Mouse (Mus musculus): ENCODE measurements around the gene Gm9922.

The Gm9922 gene

DNA sequence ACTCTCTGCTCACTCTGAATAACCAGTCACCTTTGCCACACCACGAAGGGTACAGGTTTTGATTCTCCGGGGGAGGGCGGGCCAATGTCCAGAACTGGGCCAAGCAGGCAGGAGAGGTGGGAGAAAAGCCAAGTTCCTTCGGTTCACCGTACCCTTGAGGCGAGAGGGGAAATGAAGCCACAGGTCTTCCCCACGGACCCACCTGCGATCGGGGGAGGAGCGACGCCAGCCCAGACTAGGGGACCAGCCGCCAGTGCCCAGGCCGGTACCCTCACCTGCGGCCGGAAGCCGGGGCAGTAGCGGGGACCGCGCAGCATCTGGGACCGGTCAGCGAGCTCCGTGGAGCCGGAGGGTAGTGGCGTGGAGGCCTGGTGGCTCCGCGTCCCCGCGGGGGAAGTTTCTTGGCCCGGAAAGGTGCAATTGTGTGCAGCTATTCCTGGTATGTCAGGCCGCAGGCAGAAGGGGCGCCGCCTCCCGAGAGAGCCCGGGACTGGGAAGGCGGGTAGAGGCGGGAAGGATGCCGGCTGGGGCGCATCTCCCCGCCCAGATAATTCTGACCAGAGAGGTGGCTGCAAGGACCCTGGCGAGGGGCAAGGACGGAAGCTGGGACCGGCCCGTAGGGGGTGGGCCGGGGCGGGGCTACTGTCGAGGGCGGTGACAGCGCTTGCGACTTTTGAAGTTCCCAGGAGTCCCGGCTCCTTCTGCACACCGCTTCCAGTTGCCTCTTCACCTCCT, at the start of gene Gm9922, which contains the start of gene Lmo7:
Gene Gm9922 (minus strand): TSS at position 578 of the 735 bp plus-strand sequence.
Gene Lmo7 (plus strand): TSS at position 721 of the 735 bp plus-strand sequence.
- peak; percentile 20 for DNase-seq (ENCODE audit: low read depth, low spot score)

DNA sequence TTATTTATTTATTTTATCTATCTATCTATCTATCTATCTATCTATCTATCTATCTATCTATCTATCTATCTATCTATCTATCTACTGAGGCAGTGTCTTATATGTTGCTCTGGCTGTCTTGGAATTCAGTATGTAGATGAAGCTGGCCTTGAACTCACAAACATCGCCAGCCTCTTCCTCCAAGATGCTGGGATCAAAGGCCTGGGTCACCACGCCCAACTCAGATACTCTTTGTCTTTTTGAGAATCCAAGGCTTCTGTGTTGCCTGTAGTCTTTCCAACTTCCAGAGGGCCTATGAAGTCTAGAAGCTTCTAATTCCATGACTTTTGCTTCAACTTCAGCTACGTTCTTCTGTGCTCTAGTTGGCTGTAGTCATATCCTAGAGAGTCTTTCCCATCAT, 48.8 kb upstream of the Gm9922 start:
- DNase-seq (ENCODE audit: low read depth, low spot score): no peak

GRCm38 (mm10) chr14:101777129-101777493, 47.5 kb upstream of the Gm9922 start:
- no peak for DNase-seq (ENCODE audit: low read depth, low spot score)

DNA sequence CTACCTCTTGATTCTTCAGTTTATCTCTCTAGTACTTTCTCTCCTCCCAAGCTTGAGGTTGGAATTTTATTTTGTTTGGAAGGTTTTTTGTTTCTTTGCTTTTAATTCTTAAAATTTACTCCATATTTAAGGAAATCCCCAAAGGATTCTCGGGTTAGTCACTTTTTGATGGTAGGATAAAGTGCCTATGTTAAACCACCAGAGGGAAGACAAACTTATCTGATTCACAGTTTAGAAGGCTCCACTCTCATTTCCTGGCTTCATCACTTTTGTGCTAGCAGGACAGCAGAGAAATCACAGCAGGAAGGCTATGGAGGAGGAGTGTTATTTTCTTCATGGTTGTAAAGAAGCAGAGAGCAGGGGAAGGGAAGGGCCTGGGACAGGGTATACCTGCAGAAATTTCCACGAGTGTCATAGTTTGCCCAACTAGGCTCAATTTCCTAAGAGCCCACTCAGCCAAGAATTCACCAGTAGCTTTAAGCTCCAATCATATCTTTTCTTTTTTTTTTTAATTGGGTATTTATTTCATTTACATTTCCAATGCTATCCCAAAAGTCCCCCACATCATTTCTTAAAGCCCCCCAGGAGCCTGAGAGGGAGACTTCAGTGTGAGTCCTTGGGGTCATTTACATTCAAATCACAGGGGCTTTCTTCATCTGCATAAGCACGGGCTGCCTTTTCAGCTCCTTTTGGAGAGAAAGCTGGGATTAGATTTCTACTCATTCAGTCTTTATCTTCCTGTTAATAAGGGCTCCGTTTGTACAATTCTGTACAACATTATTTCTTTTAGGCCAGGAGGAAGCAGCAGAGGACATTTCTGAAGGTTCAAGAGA, 46.9 kb upstream of the Gm9922 start:
- no peak for DNase-seq (ENCODE audit: low read depth, low spot score)

- DNase-seq (ENCODE audit: low read depth, low spot score): no peak
These were observed 45.0 kb upstream of the Gm9922 start for GRCm38 (mm10) chr14:101774631-101775030.

DNA sequence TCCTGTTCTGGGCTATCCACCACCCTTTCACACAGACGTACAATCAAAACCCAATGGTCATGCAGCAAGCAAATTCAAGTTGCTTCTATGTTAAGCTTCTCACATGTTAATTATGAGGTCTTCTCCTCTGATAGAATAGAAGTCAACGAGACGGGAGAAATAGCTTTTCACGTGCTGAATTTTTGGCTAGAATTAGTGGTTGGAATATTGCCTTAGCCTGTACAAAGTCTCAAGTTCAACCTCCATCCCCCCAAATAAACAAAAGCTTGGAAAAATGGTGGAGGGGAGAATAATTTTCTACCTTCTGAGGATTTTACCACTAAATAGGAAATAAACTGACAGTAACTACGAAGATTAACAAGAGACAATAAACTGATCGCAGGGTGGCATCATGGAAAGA, 42.1 kb upstream of the Gm9922 start:
- DNase-seq (ENCODE audit: low read depth, low spot score): no peak

DNA sequence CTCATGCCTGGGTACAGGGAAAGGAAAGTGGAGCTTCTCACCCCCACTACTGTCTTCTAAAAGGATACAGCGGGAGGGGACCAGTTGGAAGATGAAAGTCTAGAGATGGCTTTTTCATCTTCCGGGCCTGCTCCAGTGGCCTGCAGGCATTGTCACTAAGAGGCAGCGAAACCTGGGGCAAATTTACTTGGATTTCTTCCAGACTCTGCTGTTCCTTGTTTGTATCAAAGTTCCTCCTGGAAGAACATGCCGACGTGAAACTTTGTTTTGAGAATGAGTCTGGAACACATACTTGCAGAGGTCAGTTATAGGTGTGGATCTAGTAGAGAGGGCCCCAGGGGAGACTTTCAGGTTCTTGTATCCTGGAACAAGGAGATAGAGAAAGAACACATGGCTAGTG, 41.7 kb upstream of the Gm9922 start:
- no peak for DNase-seq (ENCODE audit: low read depth, low spot score)

- DNase-seq (ENCODE audit: low read depth, low spot score): no peak
These were observed 34.2 kb upstream of the Gm9922 start for GRCm38 (mm10) chr14:101763762-101764295.

DNA sequence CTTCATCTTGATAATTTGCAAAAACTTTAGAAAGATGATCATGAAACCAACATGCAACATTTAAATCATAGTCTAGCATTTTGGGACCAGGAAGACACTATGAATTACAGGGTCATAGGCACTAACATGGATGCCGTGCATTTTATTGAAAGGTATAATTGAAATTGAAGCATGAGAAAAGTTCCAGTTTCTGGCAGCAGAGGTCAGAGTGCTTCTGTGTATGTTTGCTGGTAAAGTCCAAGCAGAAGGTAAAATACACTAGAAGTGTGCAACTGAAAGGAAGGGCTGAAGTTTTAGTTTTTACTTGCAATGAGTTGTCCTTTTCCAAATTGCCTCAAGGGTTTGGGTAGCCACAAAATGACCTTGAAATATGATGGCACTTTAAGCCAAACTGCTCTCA, 32.7 kb upstream of the Gm9922 start:
- no peak for DNase-seq (ENCODE audit: low read depth, low spot score)

- DNase-seq (ENCODE audit: low read depth, low spot score): no peak
These were observed 25.8 kb upstream of the Gm9922 start for GRCm38 (mm10) chr14:101755425-101755824.

DNA sequence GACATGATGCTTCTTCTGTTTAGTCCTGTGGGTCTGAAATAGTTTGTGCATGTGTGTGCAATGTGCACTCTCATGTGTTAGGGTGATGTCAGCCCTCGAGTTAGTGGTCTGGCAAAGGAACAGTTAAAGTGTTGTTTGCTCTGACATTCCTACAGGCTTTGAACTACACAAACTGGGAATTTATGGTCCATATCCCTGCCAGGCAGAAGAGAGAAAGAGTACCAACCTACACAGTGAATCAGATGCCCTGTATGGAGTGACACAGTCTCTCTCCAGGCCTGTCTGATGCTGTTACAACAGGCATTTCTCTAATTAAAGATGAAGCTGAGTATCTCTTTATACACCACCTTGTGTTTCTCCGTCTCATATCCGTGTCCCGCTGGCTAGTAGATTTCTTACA, 21.3 kb upstream of the Gm9922 start:
- no peak for DNase-seq (ENCODE audit: low read depth, low spot score)

DNA sequence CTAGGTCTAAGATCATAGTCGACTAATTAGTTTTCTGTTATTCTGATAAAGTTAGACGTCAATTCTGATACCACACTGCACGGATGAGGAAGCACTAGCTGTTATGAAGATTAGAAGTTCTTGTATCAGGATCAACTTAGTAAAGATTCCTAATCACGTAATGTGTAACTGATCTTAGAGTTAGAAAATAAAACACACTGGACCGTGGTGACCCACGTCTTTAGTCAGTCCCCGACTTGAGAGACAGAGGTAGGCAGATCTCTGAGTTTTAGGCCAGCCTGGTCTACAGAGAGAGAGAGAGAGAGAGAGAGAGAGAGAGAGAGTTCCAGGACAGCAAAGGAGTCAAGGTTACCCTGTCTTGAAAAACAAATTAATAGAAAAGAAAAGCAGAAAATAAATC, 18.8 kb upstream of the Gm9922 start:
- DNase-seq (ENCODE audit: low read depth, low spot score): no peak

GRCm38 (mm10) chr14:101747811-101748210, 18.2 kb upstream of the Gm9922 start:
- DNase-seq (ENCODE audit: low read depth, low spot score): no peak

GRCm38 (mm10) chr14:101746635-101747034, 17.0 kb upstream of the Gm9922 start:
- no peak for DNase-seq (ENCODE audit: low read depth, low spot score)

- no peak for DNase-seq (ENCODE audit: low read depth, low spot score)
These were observed 7.9 kb upstream of the Gm9922 start for GRCm38 (mm10) chr14:101737501-101737900.

DNA sequence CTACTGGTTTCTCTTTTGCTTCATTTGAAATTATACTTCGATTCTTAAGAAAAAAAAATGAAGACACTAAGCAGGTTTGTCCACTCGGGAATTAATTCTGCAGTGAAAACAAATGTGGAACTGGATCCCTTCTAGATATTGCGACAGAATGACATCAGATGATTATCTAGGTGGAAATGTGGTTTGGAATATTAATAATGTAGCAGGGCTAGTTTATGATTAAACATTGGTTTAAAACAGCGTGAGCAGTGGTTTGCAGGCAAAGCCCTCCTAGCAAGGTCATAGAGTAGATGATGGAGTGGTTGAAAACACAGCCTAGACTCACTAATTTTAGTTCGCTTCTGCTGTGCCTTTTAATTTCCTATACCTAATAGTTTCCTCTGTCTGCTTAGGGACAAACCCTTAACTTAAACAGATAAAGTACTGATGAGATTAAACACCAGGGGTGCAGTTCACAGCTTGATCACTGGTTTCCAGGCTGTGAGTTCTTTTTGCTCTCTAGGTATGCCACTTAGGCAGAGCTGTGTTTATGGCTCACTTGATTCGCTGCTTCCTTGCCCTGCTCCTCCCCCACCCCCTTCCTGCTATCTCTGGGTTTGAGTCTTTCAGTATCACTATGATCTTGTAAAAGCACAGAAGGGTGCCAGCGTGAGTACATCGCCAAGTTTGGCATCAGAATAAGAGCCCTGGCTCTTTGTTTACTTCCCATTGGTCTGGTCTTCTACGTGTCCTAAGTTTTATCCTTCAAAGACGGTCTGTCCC, 4.1 kb upstream of the Gm9922 start:
- no peak for DNase-seq (ENCODE audit: low read depth, low spot score)

DNA sequence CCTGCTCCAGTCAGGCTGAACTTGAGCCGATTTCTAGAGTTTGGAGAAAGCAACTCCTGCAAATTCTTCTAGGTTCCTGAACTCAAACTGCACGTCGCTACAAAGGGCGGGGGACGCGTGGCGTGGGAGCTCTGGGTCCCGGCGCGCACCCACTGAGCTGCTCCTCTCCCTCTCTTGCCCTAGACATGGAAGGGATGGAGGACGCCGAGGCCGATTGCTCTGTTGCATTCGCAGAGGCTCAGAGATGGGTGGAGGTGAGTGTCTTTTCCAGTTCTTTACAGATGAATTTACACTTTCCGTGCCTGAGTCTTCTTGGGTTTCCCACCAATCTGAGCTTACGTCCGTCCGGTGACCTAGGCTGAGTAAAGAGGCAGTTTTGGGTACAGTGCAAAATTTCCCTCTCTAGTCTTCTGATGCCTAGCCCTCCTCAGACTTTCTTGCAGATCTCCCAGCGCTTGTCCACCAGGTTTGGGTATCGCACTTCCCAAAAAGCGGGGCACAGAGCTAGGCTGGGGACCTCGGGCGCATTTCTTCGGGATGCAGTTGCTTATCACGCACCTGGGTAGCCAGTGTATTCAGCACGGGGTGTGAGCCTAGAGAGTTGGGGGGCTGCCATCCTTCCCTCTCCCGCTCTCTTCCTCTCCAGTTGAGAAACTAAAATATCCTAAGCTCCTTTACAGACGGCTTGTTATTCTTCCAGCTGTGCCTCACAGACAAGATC, 518 bp upstream of the Gm9922 start:
- DNase-seq (ENCODE audit: low read depth, low spot score): no peak

GRCm38 (mm10) chr14:101714414-101714813, 15.2 kb downstream of the Gm9922 start:
- DNase-seq (ENCODE audit: low read depth, low spot score): no peak

- DNase-seq (ENCODE audit: low read depth, low spot score): no peak
These were observed 22.5 kb downstream of the Gm9922 start for GRCm38 (mm10) chr14:101707088-101707487.

- DNase-seq (ENCODE audit: low read depth, low spot score): no peak
These were observed 25.1 kb downstream of the Gm9922 start for GRCm38 (mm10) chr14:101704479-101704878.

DNA sequence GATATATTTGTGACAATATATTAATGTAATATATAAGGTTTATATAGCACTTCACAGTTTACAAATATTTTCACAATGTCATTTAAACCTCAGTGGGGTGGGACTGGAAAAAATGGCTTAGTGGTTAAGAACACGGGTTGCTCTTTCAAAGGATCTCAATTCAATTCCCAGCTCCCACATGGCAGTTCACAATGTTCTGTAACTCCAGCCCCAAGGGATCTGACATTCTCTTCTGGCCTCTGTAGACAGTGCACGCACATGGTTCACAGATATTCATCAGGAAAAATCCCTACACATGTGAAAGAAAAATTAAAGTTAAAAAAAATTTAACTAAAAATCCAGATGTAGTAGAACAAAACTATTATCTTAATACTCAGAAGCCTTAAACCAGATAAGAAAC, 41.2 kb downstream of the Gm9922 start:
- DNase-seq (ENCODE audit: low read depth, low spot score): no peak

Measured in CD4-positive helper T cell, adult 2 months (primary cell).